ENCODE assay signal across 12 mouse cellular contexts in genomic region chr6:87026980-87027379, GRCm38 (mm10). TPM values are rescaled to one million over a fixed set of nuclear protein-coding genes. Genes with fewer than 3 reads are reported as not detected.
DNase-seq lines count a peak whose midpoint lies in the region; ATAC-seq and TF ChIP-seq lines count a peak whose summit lies in the region.
"Had no signal": no experiment of that assay in that cellular context is flagged by ENCODE, and none has a peak within 500 bp of the region (broad histone marks: within the 10 kb centered on the region; RNA-seq: fewer than 3 reads in every experiment).

No protein-coding gene starts in this region.

- H3K4me2 ChIP-seq in intestine, embryonic 16.5 days (ENCODE audit: low read depth, low read length), result no peak overlapping the region
- H3K4me2 ChIP-seq in hindbrain, embryonic 13.5 days, result no peak overlapping the region
- H3K4me2 ChIP-seq: kidney, embryonic 15.5 days; liver, embryonic 15.5 days had no signal

- H3K9ac ChIP-seq in intestine, embryonic 16.5 days (ENCODE audit: low read depth, low read length), result no peak overlapping the region
- no peak overlapping the region for H3K9ac ChIP-seq in hindbrain, embryonic 13.5 days
- H3K9ac ChIP-seq: forebrain, postnatal 0 days; kidney, embryonic 15.5 days; liver, embryonic 15.5 days had no signal

- H3K9me3 ChIP-seq in intestine, embryonic 16.5 days (ENCODE audit: control insufficient read depth, low read length), result no peaks in the 10 kb centered on the region
- no peaks in the 10 kb centered on the region for H3K9me3 ChIP-seq in hindbrain, embryonic 13.5 days
- H3K9me3 ChIP-seq: kidney, embryonic 15.5 days; liver, embryonic 15.5 days had no signal

- H3K27me3 ChIP-seq in intestine, embryonic 16.5 days (replicated peaks; ENCODE audit: control insufficient read depth, insufficient read depth, low read length), result no peaks in the 10 kb centered on the region
- no peaks in the 10 kb centered on the region for H3K27me3 ChIP-seq in hindbrain, embryonic 13.5 days
- H3K27me3 ChIP-seq: kidney, embryonic 15.5 days; liver, embryonic 15.5 days had no signal

- 68% methylated on average over 7 of the region's 7 CpGs for WGBS in intestine, embryonic 16.5 days
- 91% methylated on average over 7 of the region's 7 CpGs for WGBS in hindbrain, embryonic 13.5 days

- peak; percentile 71 for DNase-seq in adrenal gland, adult 8-10 months
- no peak for DNase-seq in adrenal gland, adult 18-20 months (ENCODE audit: low spot score in 2 of 2)
- peak; percentile 68 for DNase-seq in adrenal gland, postnatal 10 days
- no peak for DNase-seq in layer of hippocampus, adult 2 months (ENCODE audit: low spot score in 2 of 2)
- DNase-seq in right cerebral cortex, adult 18-20 months, result no peak
- DNase-seq: cerebellum, adult 9-10 months; forebrain, postnatal 0 days had no signal

- H3K27ac ChIP-seq in intestine, embryonic 16.5 days (ENCODE audit: low read length), result peak overlapping the region; percentile 73
- no peak overlapping the region for H3K27ac ChIP-seq in layer of hippocampus, adult 2 months
- H3K27ac ChIP-seq in hindbrain, embryonic 13.5 days, result no peak overlapping the region
- H3K27ac ChIP-seq: kidney, embryonic 15.5 days; liver, embryonic 15.5 days had no signal

- no peak for TF ChIP-seq CTCF in layer of hippocampus, adult 2 months (conservative IDR thresholded peaks at IDR 0.05)

- H3K4me3 ChIP-seq in intestine, embryonic 16.5 days (ENCODE audit: low read length), result no peak overlapping the region
- H3K4me3 ChIP-seq in layer of hippocampus, adult 2 months, result no peak overlapping the region
- H3K4me3 ChIP-seq in hindbrain, embryonic 13.5 days, result no peak overlapping the region
- H3K4me3 ChIP-seq: kidney, embryonic 15.5 days; liver, embryonic 15.5 days had no signal

- peaks cover 16% of the 10 kb centered on the region; the same call in 1 of the 2 replicates for H3K36me3 ChIP-seq in intestine, embryonic 16.5 days (ENCODE audit: control insufficient read depth, insufficient read depth, low read length)
- peaks cover 76% of the 10 kb centered on the region for H3K36me3 ChIP-seq in hindbrain, embryonic 13.5 days

- ATAC-seq in intestine, embryonic 16.5 days, result peak; percentile 68
- ATAC-seq in megakaryocyte-erythroid progenitor cell, adult 5-6 weeks (replicated peaks; ENCODE audit: low FRiP score, low TSS enrichment, poor library complexity, severe bottlenecking), result peak; percentile 63
- no peak for ATAC-seq in hindbrain, embryonic 13.5 days (ENCODE audit: low FRiP score)
- ATAC-seq: forebrain, postnatal 0 days had no signal

- H3K4me1 ChIP-seq in intestine, embryonic 16.5 days (ENCODE audit: control insufficient read depth, insufficient read depth, low read length), result peaks cover 9% of the 10 kb centered on the region
- no peaks in the 10 kb centered on the region for H3K4me1 ChIP-seq in hindbrain, embryonic 13.5 days (replicated peaks)

RNA-seq across cellular contexts. Expression of gene Gfpt1, which starts 15.7 kb away (rescaled TPM):
- 10 to 100 TPM; 53.2 to 62.5 (median 55.0) TPM for total RNA-seq in adrenal gland, adult 8-10 months (2022)
- total RNA-seq in adrenal gland, adult 18-20 months (2021), result 10 to 100 TPM; 50.0 to 52.9 TPM
- total RNA-seq in adrenal gland, postnatal 10 days (2021), result 10 to 100 TPM; 35.1 to 35.7 TPM
- polyA plus RNA-seq in intestine, embryonic 16.5 days (2015; fragmentation: Nextera tagmentation; extraction: Ambion mirVana), result 24.7 and 25.7 TPM in 2 replicates
- 32.0 and 46.2 TPM in 2 replicates for total RNA-seq in megakaryocyte-erythroid progenitor cell, adult 5-6 weeks (2014; fragmentation: Nextera tagmentation)
- total RNA-seq in megakaryocyte-erythroid progenitor cell, adult 5-6 weeks (2017), result 34.4 and 40.3 TPM in 2 replicates
- 10 to 100 TPM; 48.5 to 49.7 TPM for total RNA-seq in layer of hippocampus, adult 2 months (2021)
- polyA plus RNA-seq in hindbrain, embryonic 13.5 days (2015; fragmentation: Nextera tagmentation; extraction: Ambion mirVana), result 19.0 and 22.5 TPM in 2 replicates

RNA-seq across cellular contexts. Expression of gene Nfu1, which starts 17.9 kb away (rescaled TPM):
- total RNA-seq in adrenal gland, adult 8-10 months (2022), result 10 to 100 TPM; 75.6 to 95.8 (median 82.6) TPM
- 10 to 100 TPM; 76.6 to 86.9 TPM for total RNA-seq in adrenal gland, adult 18-20 months (2021)
- 100 to 1,000 TPM in 1 of 2 experiments, 10 to 100 TPM in 1; 88.7 to 100 TPM for total RNA-seq in adrenal gland, postnatal 10 days (2021)
- 110 and 114 TPM in 2 replicates for polyA plus RNA-seq in intestine, embryonic 16.5 days (2015; fragmentation: Nextera tagmentation; extraction: Ambion mirVana)
- 68.1 and 91.5 TPM in 2 replicates for total RNA-seq in megakaryocyte-erythroid progenitor cell, adult 5-6 weeks (2014; fragmentation: Nextera tagmentation)
- 68.4 and 72.6 TPM in 2 replicates for total RNA-seq in megakaryocyte-erythroid progenitor cell, adult 5-6 weeks (2017)
- total RNA-seq in layer of hippocampus, adult 2 months (2021), result 10 to 100 TPM; 57.3 to 60.5 TPM
- polyA plus RNA-seq in hindbrain, embryonic 13.5 days (2015; fragmentation: Nextera tagmentation; extraction: Ambion mirVana), result 126 and 130 TPM in 2 replicates

Comparison
In these comparisons a context has a peak if more than half of its experiments do, and no peak if none do; other contexts are left out.
1. DNase-seq: peak in adrenal gland, adult 8-10 months (single experiment) and adrenal gland, postnatal 10 days (single experiment); none in adrenal gland, adult 18-20 months (0 of 2), layer of hippocampus, adult 2 months (0 of 2) and right cerebral cortex, adult 18-20 months (single experiment).